Mouse (Mus musculus) liver, postnatal 0 days (tissue): ENCODE results near the gene Clip2. TPM values are rescaled to one million over a fixed set of nuclear protein-coding genes. Genes with fewer than 3 reads are reported as not detected.

ENCODE experiments used
- ATAC-seq: fragments of 200-750 bp; cut with Nextera tagmentation; 2 replicates; pipeline ENCODE4 v1.8.0; 2017; ENCODE audit warnings: mild to moderate bottlenecking, moderate library complexity
- DNase-seq: peaks from one replicate; pipeline ENCODE4 v3.0.0-alpha.2; 2016
- H3K27ac ChIP-seq: fragments of 300-500 bp; sonication (generic); 2 replicates; pipeline ENCODE4 v1.5.1; 2014; ENCODE audit warnings: antibody characterized with exemption, moderate library complexity, mild to moderate bottlenecking, low read depth
- H3K27me3 ChIP-seq: fragments of 300-500 bp; sonication (generic); 2 replicates; pipeline ENCODE4 v1.6.1; 2014; ENCODE audit warnings: low read length, control low read depth, mixed read lengths; ENCODE audit not compliant: insufficient read depth
- H3K36me3 ChIP-seq: fragments of 300-500 bp; sonication (generic); replicated peaks from 2 replicates; pipeline ENCODE4 v1.6.1; 2014; ENCODE audit warnings: mild to moderate bottlenecking, control low read depth, low read length, moderate library complexity, mixed read lengths; ENCODE audit not compliant: insufficient read depth
- H3K4me1 ChIP-seq: fragments of 300-500 bp; sonication (generic); 2 replicates; pipeline ENCODE4 v1.6.1; 2014; ENCODE audit warnings: antibody characterized with exemption, mild to moderate bottlenecking, control low read depth; ENCODE audit not compliant: insufficient read depth
- H3K4me2 ChIP-seq: fragments of 300-500 bp; sonication (generic); 2 replicates; pipeline ENCODE4 v1.6.1; 2014; ENCODE audit warnings: low read depth, mild to moderate bottlenecking, low read length, moderate library complexity, mixed read lengths
- H3K4me3 ChIP-seq: fragments of 300-500 bp; sonication (generic); 2 replicates; pipeline ENCODE4 v1.5.1; 2014; ENCODE audit warnings: low read depth, low read length
- H3K9ac ChIP-seq: fragments of 300-500 bp; sonication (generic); replicated peaks from 2 replicates; pipeline ENCODE4 v1.6.1; 2014; ENCODE audit warnings: mild to moderate bottlenecking, moderate library complexity
- H3K9me3 ChIP-seq: fragments of 300-500 bp; sonication (generic); 2 replicates; pipeline ENCODE4 v1.6.1; 2016; ENCODE audit warnings: mild to moderate bottlenecking, control low read depth, low read length, mixed read lengths
- CTCF ChIP-seq: sonication (generic); IDR thresholded peaks from 2 replicates; pipeline ENCODE4 v1.5.1; 2016; ENCODE audit warnings: antibody characterized with exemption, low read depth
- EP300 ChIP-seq: IDR thresholded peaks from 2 replicates; pipeline ENCODE4 v1.6.1; 2016; ENCODE audit warnings: antibody characterized with exemption, low read depth, mild to moderate bottlenecking
- WGBS: fragments of 180-500 bp; shearing (Covaris S2); extraction: QIAGEN DNeasy Blood & Tissue Kit; methylation state at CpG from one replicate; pipeline ENCODE4 v1.1.7; 2014; ENCODE audit not compliant: insufficient replicate concordance; 5-methylcytosine and 5-hydroxymethylcytosine counted together
- polyA plus RNA-seq: library from polyadenylated mRNA; unstranded; fragments of >200 nt; fragmentation: Nextera tagmentation; extraction: Ambion mirVana; gene quantifications from 2 replicates; pipeline ENCODE4 v1.2.1, GENCODE M21; 2015

Clip2 gene
- polyA plus RNA-seq, 1 experiment from 2014 or later: 0.29 TPM

- WGBS: 71% methylated on average over 4 of the region's 4 CpGs
- ATAC-seq: no peak
Measured at GRCm38 (mm10) chr5:134567445-134567844, 15.2 kb upstream of the Clip2 start.

GRCm38 (mm10) chr5:134565696-134566095 is 13.5 kb upstream of the Clip2 start:
- Histone ChIP-seq H3K36me3 (no peaks in the 10 kb centered on the region), H3K9me3 (no peaks in the 10 kb centered on the region), H3K27ac (no peak overlapping the region), H3K4me2 (no peak overlapping the region), H3K4me1 (no peaks in the 10 kb centered on the region), H3K9ac (no peak overlapping the region), H3K27me3 (no peaks in the 10 kb centered on the region), H3K4me3 (no peak overlapping the region)
- DNase-seq (no peak), ATAC-seq (no peak)
- TF ChIP-seq EP300 (no peak), CTCF (no peak)
- 74% methylated on average over 6 of the region's 6 CpGs for WGBS

More at GRCm38 (mm10) chr5:134567445-134567844, 15.2 kb upstream of the Clip2 start:
- no peak overlapping the region for H3K4me3 ChIP-seq
- H3K36me3 ChIP-seq: no peaks in the 10 kb centered on the region
- H3K9me3 ChIP-seq: no peaks in the 10 kb centered on the region
- no peak overlapping the region for H3K27ac ChIP-seq
- DNase-seq: no peak
- TF ChIP-seq EP300 (no peak), CTCF (no peak)
- H3K27me3 ChIP-seq: no peaks in the 10 kb centered on the region
- H3K4me2 ChIP-seq: no peak overlapping the region
- peaks cover 6% of the 10 kb centered on the region for H3K4me1 ChIP-seq
- no peak overlapping the region for H3K9ac ChIP-seq

GRCm38 (mm10) chr5:134564272-134564671 is 12.0 kb upstream of the Clip2 start:
- no peak for ATAC-seq

GRCm38 (mm10) chr5:134560450-134561171 is 8.4 kb upstream of the Clip2 start:
- Histone ChIP-seq H3K4me1 (no peaks in the 10 kb centered on the region), H3K27ac (no peak overlapping the region), H3K27me3 (no peaks in the 10 kb centered on the region), H3K4me3 (no peak overlapping the region), H3K36me3 (no peaks in the 10 kb centered on the region), H3K4me2 (no peak overlapping the region), H3K9me3 (no peaks in the 10 kb centered on the region), H3K9ac (no peak overlapping the region)
- no peak for ATAC-seq
- no peak for DNase-seq
- no peak for TF ChIP-seq EP300
- WGBS: 77% methylated on average over 16 of the region's 16 CpGs

More at GRCm38 (mm10) chr5:134564272-134564671, 12.0 kb upstream of the Clip2 start:
- H3K36me3 ChIP-seq: no peaks in the 10 kb centered on the region
- H3K4me3 ChIP-seq: no peak overlapping the region
- TF ChIP-seq CTCF: no peak
- no peaks in the 10 kb centered on the region for H3K27me3 ChIP-seq
- no peak overlapping the region for H3K27ac ChIP-seq
- H3K4me2 ChIP-seq: no peak overlapping the region
- H3K9ac ChIP-seq: no peak overlapping the region
- 88% methylated on average over 2 of the region's 2 CpGs for WGBS
- H3K9me3 ChIP-seq: no peaks in the 10 kb centered on the region
- DNase-seq: no peak
- H3K4me1 ChIP-seq: no peaks in the 10 kb centered on the region

- 92% methylated on average over 7 of the region's 7 CpGs for WGBS
- TF ChIP-seq CTCF: no peak
- TF ChIP-seq EP300: no peak
- H3K36me3 ChIP-seq: no peaks in the 10 kb centered on the region
- H3K4me1 ChIP-seq: 0 out of 2 replicates have a peak, but pooled peaks cover 3% of the 10 kb centered on the region
- no peak for ATAC-seq
- H3K27ac ChIP-seq: no peak within 1 kb of the TSS
- no peak for DNase-seq
- H3K4me2 ChIP-seq: no peak within 1 kb of the TSS
- H3K27me3 ChIP-seq: no peaks in the 10 kb centered on the region
- no peak within 1 kb of the TSS for H3K4me3 ChIP-seq
- H3K9me3 ChIP-seq: no peaks in the 10 kb centered on the region
- H3K9ac ChIP-seq: no peak within 1 kb of the TSS
Measured at GRCm38 (mm10) chr5:134560071-134560449, 7.8 kb upstream of the Clip2 start, which contains the start of gene Syna. Syna (minus strand) TSS chr5:134560171.

GRCm38 (mm10) chr5:134555463-134556164 is 3.4 kb upstream of the Clip2 start:
- TF ChIP-seq CTCF (no peak), EP300 (no peak)
- ATAC-seq (no peak), DNase-seq (peak; percentile 63)
- WGBS: 17% methylated on average over 20 of the region's 20 CpGs
- 0 out of 2 replicates have a peak overlapping the region, but pooled peaks have one; percentile 7 for H3K4me2 ChIP-seq
- H3K4me1 ChIP-seq: peaks cover 20% of the 10 kb centered on the region
- no peak overlapping the region for H3K9ac ChIP-seq
- no peaks in the 10 kb centered on the region for H3K27me3 ChIP-seq
- no peaks in the 10 kb centered on the region for H3K9me3 ChIP-seq
- H3K36me3 ChIP-seq: no peaks in the 10 kb centered on the region
- no peak overlapping the region for H3K27ac ChIP-seq
- no peak overlapping the region for H3K4me3 ChIP-seq
